Mouse (Mus musculus) left cerebral cortex, adult 18-20 months (tissue): ENCODE results near the gene Gstp1. TPM values are rescaled to one million over a fixed set of nuclear protein-coding genes. Genes with fewer than 3 reads are reported as not detected.

ENCODE experiments used
- total RNA-seq, 2 experiments: library from RNA; stranded (reverse); gene quantifications; 2 replicates each; pipeline ENCODE4 v1.2.3; 2021

Gstp1 gene
- total RNA-seq, 2 experiments from 2014 or later: 353 to 399 TPM

Other genes with a start within 250 kb of the Gstp1 start
- gene Chka, start 186.2 kb downstream of the Gstp1 start, total RNA-seq: 10 to 100 TPM; 82.4 to 88.0 TPM
- 10 to 100 TPM; 22.4 to 23.0 TPM for gene Tcirg1, start 130.9 kb downstream of the Gstp1 start, total RNA-seq
- gene Ndufs8, start 125.2 kb downstream of the Gstp1 start, total RNA-seq: 100 to 1,000 TPM; 141 to 148 TPM
- gene Aldh3b1, start 108.2 kb downstream of the Gstp1 start, total RNA-seq: 1 to 10 TPM; 3.0 to 4.2 TPM
- gene Unc93b1, start 102.8 kb downstream of the Gstp1 start, total RNA-seq: 10 to 100 TPM; 14.6 to 16.6 TPM
- gene Aldh3b3, start 79.3 kb downstream of the Gstp1 start, total RNA-seq: under 1 TPM in 1 of 2 experiments, not detected in 1; 0.23 TPM
- 1 to 10 TPM; 1.1 to 1.3 TPM for gene Aldh3b2, start 65.7 kb downstream of the Gstp1 start, total RNA-seq
- 1 to 10 TPM; 2.6 to 5.2 TPM for gene Acy3, start 51.4 kb downstream of the Gstp1 start, total RNA-seq
- not detected for gene Tbx10, start 45.2 kb downstream of the Gstp1 start, total RNA-seq
- 10 to 100 TPM in 1 of 2 experiments, 1 to 10 TPM in 1; 8.9 to 10.8 TPM for gene Nudt8, start 37.4 kb downstream of the Gstp1 start, total RNA-seq
- gene Gm49405, start 37.4 kb downstream of the Gstp1 start, total RNA-seq: 1 to 10 TPM; 1.0 to 1.5 TPM
- gene Doc2g, start 34.7 kb downstream of the Gstp1 start, total RNA-seq: 1 to 10 TPM; 3.5 to 4.9 TPM
- gene Ndufv1, start 25.2 kb downstream of the Gstp1 start, total RNA-seq: 100 to 1,000 TPM; 265 to 266 TPM
- gene Gstp2, start 8.0 kb upstream of the Gstp1 start, total RNA-seq: 10 to 100 TPM; 40.5 to 55.2 TPM
- gene Gstp3, start 21.6 kb upstream of the Gstp1 start, total RNA-seq: not detected
- gene Cabp2, start 43.6 kb upstream of the Gstp1 start, total RNA-seq: not detected
- gene Cdk2ap2, start 59.2 kb upstream of the Gstp1 start, total RNA-seq: 10 to 100 TPM; 33.6 to 37.3 TPM
- 100 to 1,000 TPM; 210 to 214 TPM for gene Pitpnm1, start 62.0 kb upstream of the Gstp1 start, total RNA-seq
- 100 to 1,000 TPM; 121 to 126 TPM for gene Aip, start 87.9 kb upstream of the Gstp1 start, total RNA-seq
- under 1 TPM; 0.12 TPM for gene Gpr152, start 101.8 kb upstream of the Gstp1 start, total RNA-seq
- gene Cabp4, start 106.0 kb upstream of the Gstp1 start, total RNA-seq: under 1 TPM; 0.26 to 0.63 TPM
- 10 to 100 TPM; 77.9 to 81.3 TPM for gene Coro1b, start 110.6 kb upstream of the Gstp1 start, total RNA-seq
- gene Ptprcap, start 115.6 kb upstream of the Gstp1 start, total RNA-seq: 1 to 10 TPM; 1.3 to 2.3 TPM
- gene Rps6kb2, start 125.4 kb upstream of the Gstp1 start, total RNA-seq: 10 to 100 TPM; 32.5 to 34.5 TPM
- gene Carns1, start 137.5 kb upstream of the Gstp1 start, total RNA-seq: 1 to 10 TPM; 5.1 to 9.2 TPM
- 1 to 10 TPM; 1.0 to 1.1 TPM for gene Tbc1d10c, start 153.3 kb upstream of the Gstp1 start, total RNA-seq
- gene Ppp1ca, start 154.1 kb upstream of the Gstp1 start, total RNA-seq: 100 to 1,000 TPM; 303 to 333 TPM
- 10 to 100 TPM in 1 of 2 experiments, 1 to 10 TPM in 1; 7.2 to 10.1 TPM for gene Rad9a, start 163.7 kb upstream of the Gstp1 start, total RNA-seq
- gene Clcf1, start 176.3 kb upstream of the Gstp1 start, total RNA-seq: 1 to 10 TPM; 1.5 to 1.9 TPM
- gene AC109138.7, start 176.4 kb upstream of the Gstp1 start, total RNA-seq: not detected
- 10 to 100 TPM; 13.4 to 18.2 TPM for gene Pold4, start 193.9 kb upstream of the Gstp1 start, total RNA-seq
- gene Ssh3, start 231.2 kb upstream of the Gstp1 start, total RNA-seq: 10 to 100 TPM; 49.2 to 52.4 TPM
- gene Ankrd13d, start 245.2 kb upstream of the Gstp1 start, total RNA-seq: 10 to 100 TPM; 67.2 to 71.2 TPM